Mouse (Mus musculus) urinary bladder, postnatal 10 days (tissue): ENCODE data around the gene Parpbp.

Source experiments
- DNase-seq: peaks from one replicate; pipeline ENCODE4 v3.0.0; 2022; ENCODE audit warnings: low spot score

The Parpbp gene

DNA sequence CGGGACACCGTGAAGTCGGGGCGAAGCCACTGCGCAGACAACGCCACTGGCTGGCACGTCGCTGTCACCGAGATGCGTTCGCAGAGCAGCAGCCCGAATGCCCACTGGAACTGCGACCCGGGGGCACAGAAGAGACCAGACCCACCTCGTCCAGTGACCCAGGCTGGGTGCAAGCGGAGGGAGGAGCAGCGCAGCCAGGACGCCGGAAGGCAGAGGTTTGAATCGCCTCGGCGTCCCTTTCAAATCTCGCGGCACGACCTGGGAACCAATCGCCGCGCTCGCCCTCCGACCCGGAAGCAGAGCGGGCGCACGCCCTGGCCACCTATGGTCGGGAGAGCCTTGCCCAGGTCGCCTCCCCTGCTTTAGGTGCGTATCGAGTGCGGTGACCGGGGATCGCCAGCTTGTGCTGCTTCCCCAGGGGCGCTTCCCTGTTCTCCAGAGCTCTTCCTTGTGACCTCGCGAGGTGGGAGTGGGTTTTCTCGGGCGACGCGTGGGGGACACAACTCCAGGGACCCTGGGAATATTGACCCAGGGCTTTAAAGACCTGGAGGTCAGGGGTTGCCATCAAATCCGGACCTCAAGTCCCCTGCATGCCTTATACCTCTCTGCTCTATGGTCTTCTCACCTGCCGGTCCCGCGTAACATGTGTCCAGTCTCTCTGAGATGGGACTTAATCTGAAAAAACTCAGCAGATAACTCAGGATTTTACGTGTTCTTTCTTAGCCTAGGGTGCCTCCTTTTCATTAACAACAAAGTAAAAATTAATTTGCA, at the start of gene Parpbp, which contains the start of gene Nup37:
Gene Parpbp, minus strand, starts transcription at position 235 of the 771 bp plus-strand sequence.
Gene Nup37, plus strand, starts transcription at position 286 of the 771 bp plus-strand sequence.
- peak; percentile 60 for DNase-seq

DNA sequence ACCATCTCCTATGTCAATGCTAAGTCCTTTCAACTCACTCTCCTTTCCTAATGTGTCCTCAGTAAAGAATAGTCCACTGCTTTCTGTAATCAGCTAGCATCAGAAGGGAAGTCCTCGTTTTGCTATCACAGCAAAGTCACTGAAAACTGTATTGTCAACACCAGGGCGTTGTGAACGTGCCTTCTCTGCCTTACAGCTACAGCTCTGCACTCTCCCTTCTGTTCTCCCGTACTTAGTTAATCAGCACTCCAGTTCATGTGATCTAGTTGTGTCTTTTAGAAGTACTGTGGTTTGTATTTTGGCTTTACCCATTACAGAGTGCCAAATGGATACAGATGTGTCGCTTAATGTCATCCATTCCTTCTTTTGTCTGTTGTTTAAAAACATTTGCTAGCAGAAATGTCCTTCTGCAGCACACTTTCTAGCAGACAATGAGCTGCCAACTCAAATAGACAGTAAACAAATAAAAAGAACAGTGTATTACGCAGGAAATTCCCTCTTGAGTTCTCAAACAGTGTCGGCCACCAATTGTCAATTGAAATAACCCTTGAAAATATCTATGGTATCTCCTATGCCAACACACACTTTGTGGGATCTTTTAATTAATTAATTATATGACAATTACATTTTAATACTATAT, 20.8 kb upstream of the Parpbp start:
- no peak for DNase-seq

DNA sequence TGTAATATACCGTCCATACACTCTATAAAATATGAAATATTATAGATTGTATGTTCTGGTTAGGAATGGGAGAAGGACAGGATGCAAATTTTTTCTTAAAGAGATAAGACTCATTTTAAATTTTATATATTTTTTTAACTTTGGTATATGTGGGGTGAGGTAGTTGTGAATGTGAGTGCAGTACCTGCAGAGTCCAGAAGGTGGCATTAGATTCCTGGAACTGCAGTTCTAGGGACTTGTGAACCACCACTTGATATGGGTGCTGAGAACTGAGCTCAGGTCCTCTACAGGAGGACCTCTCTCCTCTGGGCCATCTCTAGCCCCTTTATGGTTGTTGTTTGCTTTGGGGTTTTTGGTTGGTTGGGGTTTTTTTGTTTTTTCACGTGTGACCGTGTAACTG, 19.4 kb upstream of the Parpbp start:
- no peak for DNase-seq

DNA sequence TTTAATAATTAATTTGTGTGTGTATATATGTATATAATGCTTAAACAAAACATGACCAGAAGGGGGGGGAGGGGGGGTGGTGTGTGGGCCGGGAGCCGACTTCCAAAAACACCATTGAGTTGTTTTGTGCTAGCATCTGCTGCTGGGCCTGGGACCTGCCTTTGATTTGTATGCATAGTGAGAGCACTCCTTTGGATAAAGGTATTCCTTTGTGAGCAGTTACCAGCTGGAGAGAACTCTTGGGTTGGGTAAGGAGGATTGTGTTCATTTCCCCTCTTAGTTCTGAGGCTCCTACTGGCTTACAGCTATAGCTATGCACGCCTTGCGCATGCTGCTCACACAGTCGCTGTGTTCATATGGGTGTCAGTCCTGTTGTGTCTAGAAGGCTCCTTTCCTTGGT, 15.9 kb upstream of the Parpbp start:
- no peak for DNase-seq

DNA sequence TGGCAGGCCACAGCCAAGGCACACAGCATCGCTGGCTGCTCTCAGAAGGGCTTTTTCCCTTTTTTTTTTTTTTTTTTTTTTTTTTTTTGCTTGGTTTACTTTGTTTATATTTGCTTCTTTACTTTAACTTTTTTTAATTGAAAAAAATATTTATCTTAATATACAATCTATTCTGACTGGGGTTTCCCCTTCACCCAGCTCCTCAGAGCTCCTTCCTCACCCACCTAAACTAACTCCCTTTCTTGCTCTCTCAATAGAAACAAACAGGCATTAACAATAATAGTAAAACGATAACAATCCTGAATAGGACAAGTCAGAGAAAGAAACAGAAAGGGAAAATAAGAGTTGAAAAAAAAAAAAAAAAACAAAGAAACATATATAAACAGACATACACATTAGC, 15.4 kb upstream of the Parpbp start:
- no peak for DNase-seq

DNA sequence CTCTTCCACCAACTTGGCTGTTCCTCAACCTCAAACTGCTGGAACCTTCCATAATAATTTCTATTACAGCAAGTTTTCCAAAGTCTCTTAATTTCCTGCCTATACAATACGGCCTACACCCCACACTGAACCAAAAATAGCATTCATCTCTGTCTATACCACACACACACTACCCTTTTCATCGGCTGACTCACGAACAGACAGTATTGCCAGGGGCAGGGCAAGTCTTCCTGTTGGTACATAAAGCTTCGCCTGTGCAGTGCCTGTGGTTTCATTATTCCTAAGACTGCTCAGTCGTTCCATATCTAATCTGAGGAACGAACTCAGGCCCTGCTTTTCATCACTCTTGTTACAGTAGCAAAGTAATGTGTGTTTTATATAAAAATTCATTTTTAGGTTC, 4.9 kb upstream of the Parpbp start:
- no peak for DNase-seq

DNA sequence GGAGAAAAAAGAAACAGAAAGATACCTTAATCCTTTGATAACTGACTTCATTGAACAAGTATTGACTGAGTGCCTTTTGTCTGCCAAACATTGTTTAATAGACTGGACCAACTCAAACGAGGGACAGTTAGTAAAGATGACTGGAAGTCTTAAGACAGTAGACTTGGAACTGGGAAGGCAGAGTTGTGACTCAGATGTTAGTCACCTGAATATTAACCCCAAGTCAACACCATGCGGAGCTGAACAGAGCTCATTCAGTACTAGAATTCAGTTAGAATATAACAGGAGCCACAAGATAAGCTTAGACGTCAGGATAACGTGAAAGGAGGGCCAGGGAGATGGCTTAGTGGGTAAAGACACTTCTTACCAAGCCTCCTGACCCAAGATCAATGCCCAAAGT, 3.6 kb upstream of the Parpbp start:
- DNase-seq: no peak

DNA sequence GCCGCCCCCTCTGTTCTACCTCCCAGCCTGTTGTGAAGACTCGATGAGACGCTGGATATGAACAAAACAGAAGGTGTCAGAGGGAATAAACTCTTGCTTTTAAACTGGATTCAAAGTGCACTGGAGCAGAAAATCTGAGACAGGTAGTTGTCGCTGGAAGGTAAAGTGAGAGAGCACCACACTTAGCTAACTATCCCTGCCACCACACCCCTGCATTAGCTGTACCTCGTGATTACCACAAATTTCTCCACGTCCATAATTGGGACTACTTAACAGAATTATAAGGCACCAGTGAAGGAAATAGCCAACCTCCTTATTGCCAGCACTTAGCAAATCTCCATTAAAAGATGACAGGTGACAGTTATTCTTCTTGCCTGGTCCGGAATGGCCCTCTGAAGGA, 554 bp downstream of the Parpbp start:
- no peak for DNase-seq

DNA sequence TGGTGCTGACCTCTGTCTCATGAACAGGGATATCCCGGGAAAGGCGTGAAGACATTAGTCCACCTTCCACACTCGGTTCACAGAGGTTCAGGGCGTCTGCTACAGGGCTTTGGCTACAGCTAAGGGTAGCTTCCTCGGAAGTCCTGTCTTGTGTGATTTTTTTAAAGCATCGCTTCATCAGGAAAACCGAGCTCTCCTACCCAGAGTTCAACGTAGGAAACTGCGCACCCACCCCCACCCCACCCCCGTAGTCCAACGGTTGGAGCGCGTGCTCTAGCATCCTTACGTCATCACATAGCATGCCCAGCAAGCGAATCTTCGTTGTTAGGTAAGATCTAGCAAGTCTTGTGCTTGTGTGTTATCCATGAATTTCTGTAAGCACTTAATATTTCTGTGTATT, 11.1 kb downstream of the Parpbp start:
- no peak for DNase-seq

DNA sequence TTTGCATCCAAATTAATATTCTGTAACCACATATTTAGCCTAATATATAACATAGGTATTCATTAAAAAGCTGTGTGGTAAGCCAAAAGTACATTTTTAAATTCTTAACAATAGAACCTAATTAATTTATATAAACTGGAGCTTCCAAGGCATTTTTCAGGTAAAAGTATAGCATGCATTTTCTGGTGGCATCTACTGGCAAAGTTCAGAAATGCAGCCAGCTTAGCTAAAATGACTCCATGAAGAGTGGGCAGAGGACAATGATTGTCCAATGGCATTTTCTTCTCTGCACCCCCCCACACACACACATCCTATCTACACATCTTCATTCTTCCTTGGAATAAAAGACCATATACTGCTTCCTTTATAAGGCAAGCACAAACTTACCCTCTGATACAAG, 27.0 kb downstream of the Parpbp start:
- no peak for DNase-seq

DNA sequence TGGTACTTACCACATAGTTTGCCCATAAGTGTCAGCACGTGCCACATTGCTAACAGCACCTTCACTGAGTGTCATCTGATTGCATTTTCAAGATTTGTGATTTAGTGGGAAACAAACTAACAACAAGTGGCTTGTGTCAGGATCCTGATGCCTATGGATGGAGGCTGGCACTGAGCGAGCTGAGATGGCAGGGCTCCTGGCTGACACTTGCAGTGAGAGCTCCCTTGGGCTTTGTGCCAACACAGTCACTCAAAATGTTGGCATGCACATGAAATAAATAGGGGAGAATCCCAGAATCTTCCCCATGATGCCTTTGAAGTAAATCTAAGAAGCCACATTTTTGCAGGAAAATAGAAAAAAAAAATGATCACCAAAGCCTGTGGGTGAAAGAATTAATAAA, 33.5 kb downstream of the Parpbp start:
- DNase-seq: no peak

DNA sequence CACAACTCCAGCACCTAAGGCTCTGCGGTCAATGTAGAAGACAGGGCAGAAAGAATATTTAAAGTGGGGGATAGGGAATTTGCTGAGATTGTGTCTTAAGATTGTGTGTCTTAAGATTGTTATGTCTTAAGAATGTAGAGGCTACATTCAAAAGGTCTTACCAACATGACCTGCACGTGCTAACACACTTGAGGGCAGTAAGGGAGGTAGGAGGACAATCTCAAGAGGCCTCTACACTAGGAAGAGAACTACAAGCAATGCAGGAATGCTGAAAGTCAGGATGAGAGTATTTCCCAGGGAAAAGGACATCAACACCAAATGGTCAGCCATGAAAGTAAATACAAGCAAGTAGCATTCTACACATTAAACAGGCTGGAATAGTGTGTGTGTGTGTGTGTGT, 40.6 kb downstream of the Parpbp start:
- DNase-seq: no peak

DNA sequence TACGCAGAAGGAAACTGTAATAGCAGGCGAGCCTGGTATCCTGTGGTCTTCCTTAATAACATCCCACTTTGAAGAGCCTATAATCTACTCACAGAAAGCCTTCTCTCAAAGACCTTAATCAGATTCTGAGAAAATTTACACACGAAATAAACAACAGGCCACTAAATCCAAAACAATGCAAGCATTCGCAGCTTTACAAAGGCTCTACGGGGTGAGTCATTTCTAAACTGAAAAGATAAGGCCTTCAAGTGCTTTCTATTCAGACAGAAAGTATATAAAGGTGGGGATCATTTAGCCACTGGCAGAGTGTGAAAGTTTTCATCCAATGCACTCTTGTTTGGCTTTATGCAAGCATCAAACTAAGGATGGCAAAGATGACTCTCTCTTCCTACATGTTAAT, 56.0 kb downstream of the Parpbp start, which contains the start of gene Pmch:
Gene Pmch, plus strand, starts transcription at position 301 of the 400 bp plus-strand sequence.
- DNase-seq: no peak

DNA sequence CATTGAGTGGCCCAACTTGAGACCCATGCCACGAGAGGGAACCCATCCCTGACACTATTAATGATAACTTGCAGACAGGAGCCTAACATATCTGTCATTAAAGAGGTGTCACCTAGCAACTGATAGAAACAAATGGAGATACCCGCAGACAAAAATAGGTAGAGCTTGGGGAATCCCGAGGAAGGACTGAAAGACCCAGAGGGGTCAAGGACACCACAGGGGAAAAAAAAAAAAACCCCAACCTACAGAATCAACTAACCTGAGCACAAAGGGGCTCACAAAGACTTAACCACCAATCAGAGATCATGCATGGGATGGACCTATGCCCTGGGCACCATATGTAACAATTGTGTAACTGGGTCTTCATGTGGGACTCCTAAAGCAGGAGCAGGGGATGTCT, 79.4 kb downstream of the Parpbp start:
- DNase-seq: no peak

DNA sequence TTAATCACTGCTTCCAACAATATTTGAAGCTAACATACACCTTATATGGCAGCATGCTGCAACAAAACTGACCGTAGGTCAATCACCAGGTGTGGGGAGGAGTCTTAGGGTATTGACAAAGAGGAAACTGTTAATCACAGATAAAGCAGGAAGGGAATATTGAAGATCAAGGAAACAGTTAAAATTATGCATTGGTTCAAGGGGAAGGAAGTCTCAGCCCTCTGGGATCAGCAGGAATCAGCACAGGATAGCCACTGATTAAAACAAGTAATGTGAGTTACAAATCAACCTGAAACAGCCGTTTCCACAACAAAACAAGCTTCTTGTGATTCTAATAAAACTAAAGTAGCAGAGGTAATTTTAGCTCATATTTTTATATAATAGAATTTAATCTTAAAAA, 81.9 kb downstream of the Parpbp start:
- DNase-seq: no peak

DNA sequence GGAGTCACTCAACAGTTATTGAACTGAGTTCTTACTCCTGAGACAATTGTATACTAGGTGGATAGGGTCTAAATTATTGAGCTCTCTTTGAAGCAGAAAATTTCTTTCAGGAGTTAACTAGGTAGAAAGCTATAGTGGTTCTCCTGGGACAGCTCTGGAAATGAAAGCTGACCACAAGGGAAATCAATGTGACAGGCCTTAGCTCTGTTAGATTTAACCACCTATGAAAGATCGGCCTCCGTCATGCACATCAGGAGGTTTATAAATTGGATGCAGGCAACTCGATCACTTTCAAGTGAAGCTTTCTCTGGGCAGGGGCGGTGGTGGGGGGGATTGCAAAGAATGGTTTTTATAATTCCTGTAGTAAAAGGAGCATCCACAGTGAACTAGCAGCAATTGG, 83.3 kb downstream of the Parpbp start:
- DNase-seq: no peak

DNA sequence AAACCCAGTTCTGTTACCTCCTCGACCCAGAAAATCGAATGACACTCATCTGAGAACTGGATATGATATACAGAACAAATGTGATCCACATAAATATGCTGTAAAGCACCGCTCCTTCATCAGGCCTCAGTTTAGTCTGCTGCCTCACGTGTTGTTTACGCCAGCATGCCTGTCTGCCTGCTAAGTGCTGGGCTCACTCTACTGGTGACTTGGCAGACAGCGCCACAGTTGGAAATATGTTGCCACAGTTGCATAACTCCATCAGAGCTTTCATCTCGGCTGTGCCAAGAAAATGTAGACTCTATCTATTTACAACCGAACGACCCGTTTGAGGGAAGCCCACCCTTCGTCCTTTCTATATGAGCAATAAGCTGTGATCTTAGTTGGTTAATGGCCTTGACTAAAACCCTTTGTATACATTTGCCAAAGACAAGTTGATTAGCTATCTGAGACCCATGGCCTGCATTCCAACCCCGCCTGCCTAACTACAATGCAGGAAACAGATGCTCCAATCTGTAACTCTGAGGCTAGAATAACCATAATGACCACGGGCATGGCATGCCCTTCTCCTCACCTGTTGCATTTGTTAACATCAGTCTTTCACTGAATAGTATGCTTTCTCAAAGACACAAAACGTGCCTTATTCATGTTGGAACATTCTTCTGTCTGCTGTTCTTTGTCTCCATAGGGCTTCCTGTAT, 89.6 kb downstream of the Parpbp start:
- DNase-seq: no peak

DNA sequence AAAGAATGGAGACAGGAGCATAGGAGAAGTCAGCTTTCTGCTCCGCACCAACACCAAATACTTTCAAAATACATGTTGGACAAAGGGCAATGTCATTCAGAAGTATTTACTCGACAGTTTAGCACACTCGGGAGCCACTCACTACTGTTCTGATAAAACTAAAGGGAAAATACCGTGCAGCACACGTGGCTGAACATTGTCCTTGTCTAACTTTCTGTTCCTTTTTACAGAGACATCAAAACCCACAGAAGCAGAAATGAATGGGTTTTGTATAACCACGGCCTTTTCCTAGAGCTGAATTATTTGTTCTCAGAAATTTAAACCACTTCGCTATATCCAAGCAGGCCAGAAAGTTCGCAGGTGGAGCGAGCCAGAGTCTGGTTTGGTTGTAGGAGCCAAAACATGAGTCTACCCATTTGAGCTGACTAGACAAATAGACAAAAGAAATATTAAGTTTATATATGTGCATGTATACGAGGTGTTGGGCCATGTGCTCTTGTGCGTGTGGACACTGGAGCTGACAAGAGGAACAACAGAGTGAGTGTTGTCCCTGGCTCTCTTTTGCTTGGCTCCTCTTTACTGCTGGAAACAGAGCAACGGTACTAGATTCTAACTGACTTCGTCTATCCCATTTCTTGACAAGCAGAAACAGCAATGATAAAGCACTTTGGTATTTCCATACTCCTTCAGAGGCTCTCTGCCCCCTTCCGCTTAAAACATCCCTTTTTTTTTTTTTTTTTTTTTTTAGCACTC, 92.3 kb downstream of the Parpbp start:
- DNase-seq: no peak

DNA sequence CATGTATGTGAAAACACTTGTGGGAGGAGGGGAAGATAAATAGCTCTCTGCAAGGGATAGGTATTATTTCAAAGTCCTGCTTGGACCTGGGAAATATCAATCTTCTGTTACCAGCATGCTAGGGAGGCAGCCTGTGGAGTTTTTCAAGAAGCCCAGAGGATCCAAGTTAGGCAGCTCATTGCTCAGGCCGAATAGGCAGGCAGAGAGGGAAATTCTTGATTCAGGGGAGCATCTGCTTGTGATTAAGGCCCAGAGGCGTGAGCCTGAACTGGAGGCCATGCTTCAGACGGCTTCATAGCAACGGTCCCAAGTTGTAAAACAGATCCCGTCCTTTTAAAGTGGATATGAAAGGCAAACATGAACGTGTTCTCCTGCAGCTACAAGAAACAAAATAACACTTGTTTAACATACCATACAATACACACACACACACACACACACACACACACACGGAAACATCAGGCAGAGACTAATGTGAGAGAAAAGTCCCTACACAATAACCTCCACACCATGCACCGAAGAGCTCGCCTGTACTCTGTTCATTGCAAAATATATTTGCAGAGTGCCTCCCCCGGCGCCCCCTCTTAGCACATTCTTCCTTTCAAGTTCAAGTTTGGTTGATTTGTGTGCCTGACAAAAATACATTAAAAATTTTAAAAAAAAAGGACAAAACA, 100.5 kb downstream of the Parpbp start:
- DNase-seq: no peak

DNA sequence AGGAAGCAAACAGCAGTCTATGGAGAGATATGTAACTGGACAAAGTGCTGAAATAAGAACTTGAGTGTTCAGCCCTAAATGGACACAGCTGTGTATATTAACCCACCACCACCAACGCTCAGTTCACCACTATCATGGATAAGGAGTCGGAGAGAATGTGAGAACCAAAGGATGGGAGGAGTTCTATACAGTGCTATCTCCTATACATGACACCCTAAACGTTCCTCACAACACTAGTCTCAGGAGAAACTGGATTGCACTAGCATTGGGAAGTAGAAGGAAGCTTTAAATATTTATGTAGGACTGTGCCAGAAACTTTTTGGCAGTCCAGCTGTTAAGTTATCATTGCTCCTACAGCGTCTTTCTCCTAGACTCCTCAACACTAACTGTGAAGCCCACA, 102.4 kb downstream of the Parpbp start:
- DNase-seq: no peak
